Mouse (Mus musculus) large intestine, adult 2 months (tissue): ENCODE data around the gene Mnt. TPM values are rescaled to one million over a fixed set of nuclear protein-coding genes. Genes with fewer than 3 reads are reported as not detected.

Experiments
- DNase-seq: peaks from one replicate; pipeline ENCODE4 v3.0.0-alpha.2; 2012; ENCODE audit warnings: low read depth, low spot score
- WGBS: fragments of 180-500 bp; shearing (Covaris S2); methylation state at CpG from one replicate; pipeline ENCODE4 v1.1.7; 2018; 5-methylcytosine and 5-hydroxymethylcytosine counted together
- polyA plus RNA-seq: library from polyadenylated mRNA; depleted of rRNA; stranded (reverse); fragments of >200 nt; gene quantifications from 2 replicates; pipeline ENCODE4 v1.2.3, GENCODE M21; 2012; rRNA removed

Gene Mnt
- polyA plus RNA-seq, 1 experiment = 11.8 TPM

- 77% methylated on average over 14 of the region's 14 CpGs for WGBS
- DNase-seq = no peak
These were observed 51.3 kb downstream of the Mnt start for GRCm38 (mm10) chr11:74881979-74882378.

DNA sequence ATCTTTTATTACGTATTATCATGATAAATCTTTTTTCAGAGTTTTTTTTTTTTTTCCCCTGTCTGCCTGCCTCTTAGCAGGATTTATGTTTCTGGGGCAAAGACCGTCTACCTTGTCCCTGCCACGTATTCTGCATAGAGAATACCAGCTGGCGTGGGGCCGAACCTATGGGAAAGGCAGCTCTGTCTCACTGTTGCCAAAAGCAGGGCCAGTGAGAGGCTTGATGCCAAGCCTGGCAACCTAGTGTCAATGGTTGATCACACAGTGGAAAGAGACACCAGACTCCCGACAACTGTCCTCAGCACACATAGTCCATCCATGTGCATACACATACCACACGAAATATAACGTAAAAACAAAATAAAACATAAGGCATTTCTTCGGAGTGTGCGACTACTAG, 52.4 kb downstream of the Mnt start:
- WGBS = 72% methylated on average over 10 of the region's 10 CpGs

DNA sequence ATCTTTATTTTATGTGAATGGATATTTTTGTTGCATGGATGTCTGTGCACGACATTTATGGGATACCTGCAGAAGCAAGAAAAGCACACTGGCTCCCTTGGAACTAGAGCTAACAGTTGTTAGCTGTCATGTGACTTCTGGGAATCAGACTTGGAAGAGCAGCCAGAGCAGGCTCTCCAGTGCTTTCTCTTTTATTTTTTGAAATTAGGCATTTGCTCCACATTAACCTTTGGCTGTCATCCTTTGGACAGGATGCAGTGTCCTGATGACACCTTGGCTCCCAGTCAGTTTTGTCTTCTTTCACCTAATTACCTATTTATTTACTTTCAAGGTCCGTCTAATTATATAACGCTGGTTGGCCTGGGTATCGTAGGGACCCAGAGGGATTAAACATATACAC, 63.9 kb downstream of the Mnt start:
- whole genome bisulfite sequencing = 62% methylated on average over 4 of the region's 4 CpGs
- DNase-seq = no peak

More for the DNA sequence above, 52.4 kb downstream of the Mnt start:
- no peak for DNase-seq

Other genes starting within 250 kb of the Mnt start
- 21.4 and 23.4 TPM in 2 replicates for gene Rap1gap2, start 220.0 kb upstream of the Mnt start, polyA plus RNA-seq
- 0.58 and 0.73 TPM in 2 replicates for gene Ccdc92b, start 211.3 kb upstream of the Mnt start, polyA plus RNA-seq
- 72.5 and 87.3 TPM in 2 replicates for gene Cluh, start 181.4 kb upstream of the Mnt start, polyA plus RNA-seq
- 19.1 and 24.0 TPM in 2 replicates for gene Pafah1b1, start 106.2 kb upstream of the Mnt start, polyA plus RNA-seq
- gene Mettl16, start 60.1 kb upstream of the Mnt start, polyA plus RNA-seq = 2.9 and 3.2 TPM in 2 replicates
- gene Sgsm2, start 66.1 kb downstream of the Mnt start, polyA plus RNA-seq = 8.3 and 10.6 TPM in 2 replicates
- gene Tsr1, start 67.2 kb downstream of the Mnt start, polyA plus RNA-seq = 12.2 and 14.8 TPM in 2 replicates
- 13.5 and 18.7 TPM in 2 replicates for gene Smg6, start 94.9 kb downstream of the Mnt start, polyA plus RNA-seq
- 8.6 and 15.9 TPM in 2 replicates for gene Srr, start 95.0 kb downstream of the Mnt start, polyA plus RNA-seq